In genomic region chr4:139091478-139092355, GRCm38 (mm10) we compare ENCODE assay signal across 8 mouse cellular contexts. TPM values are rescaled to one million over a fixed set of nuclear protein-coding genes. Genes with fewer than 3 reads are reported as not detected.
DNase-seq lines count a peak whose midpoint lies in the region; ATAC-seq lines count a peak whose summit lies in the region.

No protein-coding gene starts in this region.

- H3K9me3 ChIP-seq in embryonic facial prominence, embryonic 14.5 days (ENCODE audit: control insufficient read depth, low read length) = peaks cover 7% of the 10 kb centered on the region; the same call in 1 of the 2 replicates
- H3K9me3 ChIP-seq in hindbrain, embryonic 11.5 days (ENCODE audit: control insufficient read depth, low read length) = no peaks in the 10 kb centered on the region
- no peaks in the 10 kb centered on the region for H3K9me3 ChIP-seq in lung, embryonic 16.5 days (ENCODE audit: control insufficient read depth, low read length)

- H3K4me2 ChIP-seq in embryonic facial prominence, embryonic 14.5 days (ENCODE audit: low read depth, low read length) = peak overlapping the region; percentile 87
- H3K4me2 ChIP-seq in hindbrain, embryonic 11.5 days (replicated peaks; ENCODE audit: low read depth, low read length) = peak overlapping the region; percentile 90
- peak overlapping the region; percentile 96 for H3K4me2 ChIP-seq in lung, embryonic 16.5 days (ENCODE audit: low read depth, low read length)

- H3K27ac ChIP-seq in embryonic facial prominence, embryonic 14.5 days (replicated peaks; ENCODE audit: low read depth, low read length) = peak overlapping the region; percentile 82
- no peak overlapping the region for H3K27ac ChIP-seq in hindbrain, embryonic 11.5 days (ENCODE audit: low read depth, low read length)
- peak overlapping the region; percentile 38; the same call in 1 of the 2 replicates for H3K27ac ChIP-seq in lung, embryonic 16.5 days (ENCODE audit: low read length)

- 0 out of 2 replicates have a peak, but pooled peaks cover 4% of the 10 kb centered on the region for H3K27me3 ChIP-seq in embryonic facial prominence, embryonic 14.5 days (replicated peaks; ENCODE audit: control insufficient read depth, insufficient read depth, low read length)
- peaks cover 34% of the 10 kb centered on the region for H3K27me3 ChIP-seq in hindbrain, embryonic 11.5 days (ENCODE audit: control insufficient read depth, insufficient read depth, low read length)
- peaks cover 7% of the 10 kb centered on the region; the same call in 1 of the 2 replicates for H3K27me3 ChIP-seq in lung, embryonic 16.5 days (ENCODE audit: control insufficient read depth, insufficient read depth, low read depth, low read length)

- WGBS in embryonic facial prominence, embryonic 14.5 days = 2% methylated on average over 25 of the region's 28 CpGs
- 2% methylated on average over 27 of the region's 28 CpGs for WGBS in hindbrain, embryonic 11.5 days
- WGBS in lung, embryonic 16.5 days = 3% methylated on average over 28 of the region's 28 CpGs

- ATAC-seq in embryonic facial prominence, embryonic 14.5 days (ENCODE audit: low read depth) = peak; percentile 67; the same call in 1 of the 2 replicates
- ATAC-seq in hindbrain, embryonic 11.5 days (ENCODE audit: low FRiP score) = peak; percentile 67
- peak; percentile 6; the same call in 1 of the 2 replicates for ATAC-seq in lung, embryonic 16.5 days (ENCODE audit: low read depth)
- no peak; the same call in 1 of the 2 replicates for ATAC-seq in frontal cortex, adult (ENCODE audit: low TSS enrichment)

- peak overlapping the region; percentile 85 for H3K4me3 ChIP-seq in embryonic facial prominence, embryonic 14.5 days (ENCODE audit: low read depth, low read length)
- peak overlapping the region; percentile 52 for H3K4me3 ChIP-seq in hindbrain, embryonic 11.5 days (ENCODE audit: low read depth, low read length)
- peak overlapping the region; percentile 74 for H3K4me3 ChIP-seq in lung, embryonic 16.5 days (ENCODE audit: low read length)

- peak; percentile 32 for DNase-seq in ovary, adult 18-20 months (ENCODE audit: low spot score)
- no peak for DNase-seq in ovary, postnatal 14 days (ENCODE audit: low spot score)
- DNase-seq in embryonic facial prominence, embryonic 14.5 days (ENCODE audit: low spot score) = peak; percentile 78
- peak; percentile 60 for DNase-seq in hindbrain, embryonic 11.5 days (ENCODE audit: low spot score)
- no peak for DNase-seq in right cerebral cortex, postnatal 14 days
- DNase-seq in thymus, postnatal 4 days = no peak

- 0 out of 2 replicates have a peak, but pooled peaks cover 3% of the 10 kb centered on the region for H3K36me3 ChIP-seq in embryonic facial prominence, embryonic 14.5 days (ENCODE audit: control insufficient read depth, insufficient read depth, low read length)
- no peaks in the 10 kb centered on the region for H3K36me3 ChIP-seq in hindbrain, embryonic 11.5 days (ENCODE audit: control insufficient read depth, insufficient read depth, low read length)
- H3K36me3 ChIP-seq in lung, embryonic 16.5 days (ENCODE audit: control insufficient read depth, insufficient read depth, low read length) = no peaks in the 10 kb centered on the region

- H3K4me1 ChIP-seq in embryonic facial prominence, embryonic 14.5 days (ENCODE audit: control insufficient read depth, insufficient read depth, low read length) = peaks cover 17% of the 10 kb centered on the region; the same call in 1 of the 2 replicates
- H3K4me1 ChIP-seq in hindbrain, embryonic 11.5 days (replicated peaks; ENCODE audit: control insufficient read depth, insufficient read depth, low read length) = peaks cover 17% of the 10 kb centered on the region
- H3K4me1 ChIP-seq in lung, embryonic 16.5 days (replicated peaks; ENCODE audit: control insufficient read depth, insufficient read depth, low read length) = peaks cover 27% of the 10 kb centered on the region

- peak overlapping the region; percentile 92 for H3K9ac ChIP-seq in embryonic facial prominence, embryonic 14.5 days (ENCODE audit: low read depth, low read length)
- peak overlapping the region; percentile 41; the same call in 1 of the 2 replicates for H3K9ac ChIP-seq in hindbrain, embryonic 11.5 days (ENCODE audit: low read depth, low read length)
- H3K9ac ChIP-seq in lung, embryonic 16.5 days (ENCODE audit: low read length) = peak overlapping the region; percentile 87

RNA-seq across cellular contexts. Expression of gene Nbl1, which starts 1.1 kb away (rescaled TPM):
- 124 and 133 TPM in 2 replicates for polyA plus RNA-seq in embryonic facial prominence, embryonic 14.5 days (2014; fragmentation: Nextera tagmentation; extraction: Ambion mirVana)
- 17.2 and 19.6 TPM in 2 replicates for polyA plus RNA-seq in hindbrain, embryonic 11.5 days (2014; fragmentation: Nextera tagmentation; extraction: Ambion mirVana)
- polyA plus RNA-seq in lung, embryonic 16.5 days (2015; fragmentation: Nextera tagmentation; extraction: Ambion mirVana) = 57.4 and 70.9 TPM in 2 replicates

RNA-seq across cellular contexts. Expression of gene Htr6, which starts 16.3 kb away (rescaled TPM):
- polyA plus RNA-seq in embryonic facial prominence, embryonic 14.5 days (2014; fragmentation: Nextera tagmentation; extraction: Ambion mirVana) = 0.17 TPM in 1 of 2 replicates, not detected in the other
- not detected in 2 replicates for polyA plus RNA-seq in hindbrain, embryonic 11.5 days (2014; fragmentation: Nextera tagmentation; extraction: Ambion mirVana)
- polyA plus RNA-seq in lung, embryonic 16.5 days (2015; fragmentation: Nextera tagmentation; extraction: Ambion mirVana) = not detected in 2 replicates

RNA-seq across cellular contexts. Expression of gene Minos1, which starts 39.2 kb away (rescaled TPM):
- polyA plus RNA-seq in embryonic facial prominence, embryonic 14.5 days (2014; fragmentation: Nextera tagmentation; extraction: Ambion mirVana) = 468 and 555 TPM in 2 replicates
- polyA plus RNA-seq in hindbrain, embryonic 11.5 days (2014; fragmentation: Nextera tagmentation; extraction: Ambion mirVana) = 399 TPM in 2 replicates
- polyA plus RNA-seq in lung, embryonic 16.5 days (2015; fragmentation: Nextera tagmentation; extraction: Ambion mirVana) = 548 and 571 TPM in 2 replicates

Comparison
In these comparisons a context has a peak if more than half of its experiments do, and no peak if none do; other contexts are left out.
1. DNase-seq: peak in ovary, adult 18-20 months (single experiment), embryonic facial prominence, embryonic 14.5 days (single experiment) and hindbrain, embryonic 11.5 days (single experiment); none in ovary, postnatal 14 days (single experiment), right cerebral cortex, postnatal 14 days (single experiment) and thymus, postnatal 4 days (single experiment).
2. H3K9ac ChIP-seq: peak in every context shown above with its lines; median percentile 92 in embryonic facial prominence, embryonic 14.5 days; 87 in lung, embryonic 16.5 days; 41 in hindbrain, embryonic 11.5 days.
3. Peak in every context shown above with its lines, with median percentiles within 50 percentile points of each other: H3K4me2 ChIP-seq and H3K4me3 ChIP-seq.